Mouse (Mus musculus): ENCODE measurements at regions not wholly inside any gene's neighbourhood (a gene's known extent, or its start where the extent isn't known, plus 50 kb on each side); places are given as distances from the start of the nearest gene placed in this dataset.
A peak's percentile ranks its signal among the peaks of the same experiment; 100 is the strongest.

DNA sequence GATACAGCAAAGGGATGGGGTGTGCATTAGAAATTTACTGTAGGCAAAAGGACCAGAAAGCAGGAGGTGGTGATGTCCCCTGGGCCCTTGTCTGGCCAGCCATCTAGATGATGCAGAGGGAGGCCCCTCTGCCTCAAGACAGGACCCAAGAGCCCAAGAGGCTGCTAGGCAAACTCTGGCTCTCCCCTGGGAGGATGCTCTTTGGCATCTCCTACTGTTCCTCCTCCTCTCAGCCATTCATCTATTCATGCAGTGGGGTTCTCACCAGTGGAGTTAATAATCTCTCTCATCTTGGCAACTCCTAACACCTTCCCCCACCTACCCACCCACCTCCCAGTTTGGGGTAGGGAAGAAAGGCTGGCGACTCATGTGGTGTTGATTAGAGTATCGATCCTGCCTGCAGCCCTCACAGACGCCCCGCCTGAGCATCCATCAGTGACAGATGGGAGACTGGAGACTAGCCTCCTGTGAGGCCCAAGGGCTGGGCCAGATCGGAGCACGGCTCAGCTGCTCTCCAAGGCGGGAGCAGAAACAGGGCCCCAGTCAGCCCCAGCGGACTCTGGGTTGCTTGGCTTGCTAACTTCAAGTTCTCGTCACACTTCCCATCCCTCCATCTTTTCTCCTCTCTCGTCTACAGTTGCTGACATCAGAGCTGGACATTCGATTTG, 82.8 kb upstream of the Nectin1 start:
- peak overlapping the region; percentile 23; the same call in 1 of the 2 replicates for H3K27ac ChIP-seq
- ATAC-seq (ENCODE audit: low FRiP score), result peak; percentile 40; the same call in 1 of the 2 replicates

DNA sequence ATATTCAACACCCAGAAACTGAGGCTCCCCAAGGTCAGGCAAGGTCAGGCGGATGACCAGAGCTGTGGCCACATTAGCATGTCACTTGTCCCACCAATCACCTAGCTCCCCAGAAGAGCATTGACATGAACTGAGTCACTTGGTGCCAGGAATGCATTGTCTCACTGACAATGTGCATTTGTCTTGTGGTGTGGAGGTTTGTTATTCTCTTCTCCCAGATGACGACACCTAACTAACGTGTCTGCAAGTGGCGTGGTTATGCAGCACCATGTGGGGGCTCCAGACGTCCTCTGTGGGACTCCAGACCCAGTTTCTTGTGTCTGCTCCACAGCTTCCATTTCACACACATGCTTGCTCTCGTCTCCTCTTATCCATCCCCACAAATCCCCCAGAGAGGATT, 82.1 kb upstream of the Nectin1 start:
- no peaks in the 10 kb centered on the region for H3K36me3 ChIP-seq
- H3K9me3 ChIP-seq (replicated peaks), result no peaks in the 10 kb centered on the region
- WGBS, result 42% methylated on average over 6 of the region's 6 CpGs
- peaks cover 9% of the 10 kb centered on the region for H3K4me1 ChIP-seq
- no peaks in the 10 kb centered on the region for H3K27me3 ChIP-seq
- H3K4me3 ChIP-seq, result no peak overlapping the region
- no peak overlapping the region for H3K9ac ChIP-seq
- no peak for ATAC-seq (ENCODE audit: low FRiP score)
- peak overlapping the region; percentile 23; the same call in 1 of the 2 replicates for H3K27ac ChIP-seq
- H3K4me2 ChIP-seq (replicated peaks), result no peak overlapping the region

More for the DNA sequence above, 82.8 kb upstream of the Nectin1 start:
- WGBS, result 36% methylated on average over 11 of the region's 11 CpGs
- Histone ChIP-seq H3K27me3 (no peaks in the 10 kb centered on the region), H3K36me3 (no peaks in the 10 kb centered on the region), H3K4me3 (no peak overlapping the region), H3K9me3 (replicated peaks) (no peaks in the 10 kb centered on the region), H3K4me1 (peaks cover 9% of the 10 kb centered on the region), H3K4me2 (replicated peaks) (no peak overlapping the region), H3K9ac (no peak overlapping the region)

- no peak overlapping the region for H3K27ac ChIP-seq
Measured at GRCm38 (mm10) chr9:43667386-43667785, 76.4 kb upstream of the Nectin1 start.

GRCm38 (mm10) chr9:43667974-43668373, 75.8 kb upstream of the Nectin1 start:
- no peaks in the 10 kb centered on the region for H3K4me1 ChIP-seq
- H3K9ac ChIP-seq, result no peak overlapping the region
- 71% methylated on average over 4 of the region's 4 CpGs for WGBS
- no peaks in the 10 kb centered on the region for H3K36me3 ChIP-seq
- H3K4me2 ChIP-seq (replicated peaks), result no peak overlapping the region
- H3K4me3 ChIP-seq, result no peak overlapping the region
- no peak overlapping the region for H3K27ac ChIP-seq
- ATAC-seq (ENCODE audit: low FRiP score), result no peak
- H3K9me3 ChIP-seq (replicated peaks), result no peaks in the 10 kb centered on the region
- no peaks in the 10 kb centered on the region for H3K27me3 ChIP-seq

More at GRCm38 (mm10) chr9:43667386-43667785, 76.4 kb upstream of the Nectin1 start:
- no peaks in the 10 kb centered on the region for H3K9me3 ChIP-seq (replicated peaks)
- H3K4me3 ChIP-seq, result no peak overlapping the region
- no peaks in the 10 kb centered on the region for H3K4me1 ChIP-seq
- 88% methylated on average over 6 of the region's 6 CpGs for WGBS
- no peak for ATAC-seq (ENCODE audit: low FRiP score)
- H3K9ac ChIP-seq, result no peak overlapping the region
- H3K36me3 ChIP-seq, result no peaks in the 10 kb centered on the region
- no peak overlapping the region for H3K4me2 ChIP-seq (replicated peaks)
- H3K27me3 ChIP-seq, result no peaks in the 10 kb centered on the region

DNA sequence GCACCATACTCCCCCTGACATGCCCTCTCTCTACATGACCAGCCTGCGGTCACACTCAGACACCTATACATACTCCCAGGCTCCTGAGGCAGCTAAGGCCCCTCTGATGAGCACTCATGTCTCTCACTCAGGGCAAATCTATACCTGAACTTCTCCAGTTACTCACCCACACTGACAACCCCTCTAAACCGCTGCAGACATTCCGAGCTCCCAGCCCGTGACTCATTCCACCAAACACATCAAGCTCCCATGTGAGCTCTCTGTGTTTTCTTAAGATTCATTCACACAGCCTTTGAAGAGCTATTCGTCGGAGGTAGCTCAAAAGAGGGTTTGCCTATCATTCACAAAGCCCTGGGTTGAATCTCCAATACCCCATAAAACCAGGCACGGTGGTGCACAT, 75.1 kb upstream of the Nectin1 start:
- WGBS, result 68% methylated on average over 7 of the region's 7 CpGs
- Histone ChIP-seq H3K9me3 (replicated peaks) (no peaks in the 10 kb centered on the region), H3K27me3 (no peaks in the 10 kb centered on the region), H3K4me1 (peaks cover 4% of the 10 kb centered on the region; the same call in 1 of the 2 replicates), H3K4me2 (replicated peaks) (no peak overlapping the region), H3K27ac (no peak overlapping the region), H3K4me3 (no peak overlapping the region), H3K9ac (no peak overlapping the region), H3K36me3 (no peaks in the 10 kb centered on the region)
- no peak for ATAC-seq (ENCODE audit: low FRiP score)

DNA sequence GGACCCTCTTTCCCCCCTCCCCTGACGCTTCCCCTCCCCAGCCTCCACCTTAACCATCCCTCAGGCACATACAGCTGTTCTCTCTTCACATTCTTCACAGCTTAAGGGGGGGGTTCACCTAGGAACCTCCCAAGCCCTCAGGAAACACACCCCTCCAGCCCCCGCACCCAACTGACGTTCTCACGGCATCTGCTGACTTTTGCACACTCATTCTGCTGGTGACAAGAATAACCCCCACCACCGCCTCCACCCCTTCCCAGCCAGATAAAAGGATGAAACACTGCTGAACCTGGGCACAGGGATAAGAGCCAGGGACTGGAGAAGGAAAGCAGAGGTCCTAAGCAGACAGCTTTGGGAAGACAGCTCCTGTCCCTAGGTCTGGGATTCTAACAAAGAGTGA, 73.2 kb upstream of the Nectin1 start:
- Histone ChIP-seq H3K9ac (no peak overlapping the region), H3K36me3 (no peaks in the 10 kb centered on the region), H3K4me2 (replicated peaks) (no peak overlapping the region), H3K4me3 (no peak overlapping the region), H3K4me1 (peaks cover 16% of the 10 kb centered on the region), H3K27ac (no peak overlapping the region), H3K9me3 (replicated peaks) (no peaks in the 10 kb centered on the region), H3K27me3 (no peaks in the 10 kb centered on the region; the same call in 1 of the 2 replicates)
- WGBS, result 78% methylated on average over 5 of the region's 5 CpGs
- ATAC-seq (ENCODE audit: low FRiP score), result no peak

DNA sequence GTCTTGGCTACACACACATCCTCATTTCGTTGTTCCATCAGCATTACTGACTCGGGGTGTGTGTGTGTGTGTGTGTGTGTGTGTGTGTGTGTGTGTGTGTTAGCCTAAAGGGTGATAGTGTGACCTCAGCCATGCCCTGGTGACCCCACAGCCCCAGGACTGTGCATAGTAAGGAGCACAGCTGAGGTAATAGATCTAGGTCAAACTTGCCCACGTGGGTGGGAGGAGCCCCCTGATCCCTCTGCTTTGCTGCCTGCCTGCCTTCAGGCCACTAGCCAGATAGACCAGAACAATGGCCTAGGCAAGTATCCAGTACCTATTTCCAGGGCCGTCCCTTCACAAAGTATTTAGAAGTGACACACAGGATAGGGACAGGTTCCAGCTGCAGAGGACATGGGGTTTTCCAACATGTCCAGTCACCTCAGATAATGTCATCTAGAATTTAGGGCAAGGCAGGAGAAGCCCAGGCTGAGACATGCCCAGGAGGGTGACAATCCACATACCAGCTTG, 70.6 kb upstream of the Nectin1 start:
- Histone ChIP-seq H3K4me3 (no peak overlapping the region), H3K36me3 (no peaks in the 10 kb centered on the region), H3K4me2 (replicated peaks) (no peak overlapping the region), H3K27ac (no peak overlapping the region), H3K4me1 (peaks cover 16% of the 10 kb centered on the region), H3K9me3 (replicated peaks) (no peaks in the 10 kb centered on the region), H3K27me3 (peaks cover 3% of the 10 kb centered on the region; the same call in 1 of the 2 replicates), H3K9ac (no peak overlapping the region)
- WGBS, result 56% methylated on average over 3 of the region's 4 CpGs
- ATAC-seq (ENCODE audit: low FRiP score), result no peak

DNA sequence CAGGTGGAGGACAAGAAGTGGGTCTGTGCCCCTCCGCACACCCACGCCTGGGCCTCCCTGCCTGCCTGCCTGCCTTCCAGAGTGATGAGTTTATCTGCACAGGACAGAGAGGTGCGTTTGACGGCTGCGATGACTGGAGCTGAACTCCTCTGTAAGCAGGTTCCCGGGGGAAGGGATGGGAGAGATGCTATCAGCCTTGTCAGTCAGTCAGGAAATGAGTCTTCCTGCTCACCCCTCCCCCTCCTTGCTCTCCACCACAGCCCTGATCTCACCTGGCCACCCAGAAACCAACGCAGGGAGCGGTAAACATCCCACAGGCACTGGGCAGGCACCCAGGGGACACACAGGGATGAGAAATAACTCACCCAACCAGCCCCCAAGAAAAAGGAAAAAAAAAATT, 69.5 kb upstream of the Nectin1 start:
- H3K4me1 ChIP-seq, result peaks cover 17% of the 10 kb centered on the region
- no peaks in the 10 kb centered on the region for H3K36me3 ChIP-seq
- H3K27ac ChIP-seq, result peak overlapping the region; percentile 17; the same call in 1 of the 2 replicates
- WGBS, result 52% methylated on average over 8 of the region's 8 CpGs
- H3K4me2 ChIP-seq (replicated peaks), result no peak overlapping the region
- no peak overlapping the region for H3K9ac ChIP-seq
- no peak for ATAC-seq (ENCODE audit: low FRiP score)
- H3K4me3 ChIP-seq, result no peak overlapping the region
- no peaks in the 10 kb centered on the region for H3K9me3 ChIP-seq (replicated peaks)
- H3K27me3 ChIP-seq, result peaks cover 3% of the 10 kb centered on the region; the same call in 1 of the 2 replicates

DNA sequence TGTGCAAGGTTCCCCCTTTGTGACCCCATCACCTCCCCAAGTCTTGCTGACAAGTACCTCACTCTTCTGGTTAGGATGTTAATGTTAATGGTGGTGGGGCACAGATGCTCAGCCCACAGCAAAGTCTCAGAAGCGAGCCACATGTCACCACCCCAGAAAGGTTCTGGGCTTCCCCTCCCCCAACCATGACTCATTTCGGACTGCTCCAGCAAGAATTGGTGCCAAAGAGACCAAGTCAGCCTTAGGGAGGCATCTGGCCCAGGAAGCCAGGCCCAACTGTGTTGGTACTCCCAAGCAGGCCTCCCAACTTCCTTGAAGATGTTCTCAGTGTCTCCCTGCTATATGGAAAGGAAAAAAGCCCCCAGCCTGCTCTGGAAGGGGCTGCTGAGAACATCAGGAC, 67.8 kb upstream of the Nectin1 start:
- H3K4me2 ChIP-seq (replicated peaks), result no peak overlapping the region
- peaks cover 22% of the 10 kb centered on the region for H3K4me1 ChIP-seq
- WGBS, result 79% methylated on average over 2 of the region's 2 CpGs
- H3K36me3 ChIP-seq, result no peaks in the 10 kb centered on the region
- no peak overlapping the region for H3K27ac ChIP-seq
- no peak overlapping the region for H3K9ac ChIP-seq
- no peak for ATAC-seq (ENCODE audit: low FRiP score)
- peaks cover 3% of the 10 kb centered on the region; the same call in 1 of the 2 replicates for H3K27me3 ChIP-seq
- no peak overlapping the region for H3K4me3 ChIP-seq
- no peaks in the 10 kb centered on the region for H3K9me3 ChIP-seq (replicated peaks)

GRCm38 (mm10) chr9:43679331-43679730, 64.5 kb upstream of the Nectin1 start:
- H3K4me3 ChIP-seq, result no peak overlapping the region
- H3K27ac ChIP-seq, result no peak overlapping the region
- peaks cover 12% of the 10 kb centered on the region for H3K4me1 ChIP-seq
- H3K9ac ChIP-seq, result no peak overlapping the region
- peaks cover 3% of the 10 kb centered on the region; the same call in 1 of the 2 replicates for H3K27me3 ChIP-seq
- WGBS, result 48% methylated on average over 17 of the region's 17 CpGs
- no peak overlapping the region for H3K4me2 ChIP-seq (replicated peaks)
- H3K36me3 ChIP-seq, result no peaks in the 10 kb centered on the region
- no peak for ATAC-seq (ENCODE audit: low FRiP score)
- no peaks in the 10 kb centered on the region for H3K9me3 ChIP-seq (replicated peaks)

DNA sequence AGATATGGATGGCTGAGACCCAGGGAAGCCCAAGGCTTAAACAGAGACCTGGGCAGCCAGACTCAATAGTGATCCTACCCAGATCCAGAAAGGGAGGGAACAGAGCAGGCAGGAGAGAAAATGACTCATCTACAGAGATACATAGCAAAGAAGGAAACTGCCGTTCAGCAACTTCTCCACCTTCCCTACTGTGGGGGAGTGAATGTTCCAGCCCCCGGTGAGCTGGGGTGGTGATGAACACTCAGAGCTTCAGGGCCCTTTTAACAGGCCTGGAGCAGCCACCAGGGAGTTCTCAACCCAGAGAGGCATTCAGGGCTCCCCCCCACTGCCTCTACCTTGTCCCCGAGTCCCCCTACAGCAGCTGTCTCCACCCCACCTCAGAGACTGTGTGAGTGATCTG, 62.5 kb upstream of the Nectin1 start:
- peaks cover 6% of the 10 kb centered on the region; the same call in 1 of the 2 replicates for H3K4me1 ChIP-seq
- no peaks in the 10 kb centered on the region for H3K27me3 ChIP-seq
- ATAC-seq (ENCODE audit: low FRiP score), result no peak

GRCm38 (mm10) chr9:43682102-43682501, 61.7 kb upstream of the Nectin1 start:
- ATAC-seq (ENCODE audit: low FRiP score), result no peak
- H3K27ac ChIP-seq, result no peak overlapping the region

More for the DNA sequence above, 62.5 kb upstream of the Nectin1 start:
- Histone ChIP-seq H3K27ac (no peak overlapping the region), H3K36me3 (no peaks in the 10 kb centered on the region), H3K9ac (no peak overlapping the region), H3K4me2 (replicated peaks) (no peak overlapping the region), H3K9me3 (replicated peaks) (no peaks in the 10 kb centered on the region), H3K4me3 (no peak overlapping the region)
- 69% methylated on average over 3 of the region's 3 CpGs for WGBS

DNA sequence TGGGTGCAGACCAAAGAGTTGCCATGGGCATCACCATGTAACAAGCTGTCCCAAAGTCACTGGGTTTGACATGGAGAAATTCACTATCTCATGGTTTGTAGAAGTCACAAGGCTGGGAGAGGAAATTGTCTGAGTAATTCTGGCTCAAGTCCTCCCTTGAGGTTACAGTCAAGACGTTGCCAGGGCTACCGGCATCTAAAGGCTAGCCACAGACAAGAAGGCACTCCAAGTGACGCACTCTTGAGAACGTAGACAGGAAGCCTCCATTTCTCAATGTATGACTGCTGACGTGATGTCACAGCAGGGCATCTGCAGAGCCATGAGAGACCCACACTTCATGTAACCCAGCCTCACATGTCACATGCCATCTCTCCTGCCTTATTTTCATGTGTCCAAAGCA, 59.2 kb upstream of the Nectin1 start:
- no peak overlapping the region for H3K4me3 ChIP-seq
- H3K36me3 ChIP-seq, result no peaks in the 10 kb centered on the region
- H3K4me2 ChIP-seq (replicated peaks), result no peak overlapping the region
- H3K27me3 ChIP-seq, result no peaks in the 10 kb centered on the region
- peaks cover 3% of the 10 kb centered on the region; the same call in 1 of the 2 replicates for H3K4me1 ChIP-seq
- H3K27ac ChIP-seq, result no peak overlapping the region
- H3K9ac ChIP-seq, result no peak overlapping the region
- no peak for ATAC-seq (ENCODE audit: low FRiP score)
- H3K9me3 ChIP-seq (replicated peaks), result no peaks in the 10 kb centered on the region
- WGBS, result 76% methylated on average over 5 of the region's 5 CpGs

More at GRCm38 (mm10) chr9:43682102-43682501, 61.7 kb upstream of the Nectin1 start:
- 74% methylated on average over 5 of the region's 5 CpGs for WGBS
- no peak overlapping the region for H3K4me2 ChIP-seq (replicated peaks)
- no peak overlapping the region for H3K4me3 ChIP-seq
- H3K27me3 ChIP-seq, result no peaks in the 10 kb centered on the region
- H3K36me3 ChIP-seq, result no peaks in the 10 kb centered on the region
- no peaks in the 10 kb centered on the region for H3K9me3 ChIP-seq (replicated peaks)
- H3K4me1 ChIP-seq, result peaks cover 6% of the 10 kb centered on the region; the same call in 1 of the 2 replicates
- no peak overlapping the region for H3K9ac ChIP-seq
